Mouse (Mus musculus) heart, embryonic 12.5 days (tissue): ENCODE results near the gene Thrap3. TPM values are rescaled to one million over a fixed set of nuclear protein-coding genes. Genes with fewer than 3 reads are reported as not detected.
A peak's percentile ranks its signal among the peaks of the same experiment; 100 is the strongest.
"Not testable (repeated sequence)": the region's sequence is repeated elsewhere in the genome, so short reads cannot be mapped to it uniquely, and the experiment has no call there.

Source experiments
- ATAC-seq: fragments of 200-750 bp; cut with Nextera tagmentation; 2 replicates; pipeline ENCODE4 v1.8.0; 2017; ENCODE audit warnings: moderate TSS enrichment, moderate library complexity; ENCODE audit not compliant: insufficient number of reproducible peaks, low FRiP score
- H3K27ac ChIP-seq: fragments of 300-500 bp; sonication (generic); 2 replicates; pipeline ENCODE4 v1.5.1; 2016; ENCODE audit warnings: mild to moderate bottlenecking, moderate library complexity; ENCODE audit not compliant: poor library complexity, severe bottlenecking
- H3K27me3 ChIP-seq: fragments of 300-500 bp; sonication (generic); replicated peaks from 2 replicates; pipeline ENCODE4 v1.6.1; 2016; ENCODE audit warnings: mild to moderate bottlenecking, moderate library complexity
- H3K36me3 ChIP-seq: fragments of 300-500 bp; sonication (generic); 2 replicates; pipeline ENCODE4 v1.6.1; 2016; ENCODE audit warnings: mild to moderate bottlenecking, moderate library complexity
- H3K4me1 ChIP-seq: fragments of 300-500 bp; sonication (generic); replicated peaks from 2 replicates; pipeline ENCODE4 v1.6.1; 2016; ENCODE audit warnings: mild to moderate bottlenecking
- H3K4me2 ChIP-seq: fragments of 300-500 bp; sonication (generic); 2 replicates; pipeline ENCODE4 v1.6.1; 2016; ENCODE audit warnings: mild to moderate bottlenecking, moderate library complexity
- H3K4me3 ChIP-seq: fragments of 300-500 bp; sonication (generic); 2 replicates; pipeline ENCODE4 v1.5.1; 2016; ENCODE audit warnings: mild to moderate bottlenecking
- H3K9ac ChIP-seq: fragments of 300-500 bp; sonication (generic); 2 replicates; pipeline ENCODE4 v1.6.1; 2016; ENCODE audit warnings: mild to moderate bottlenecking, moderate library complexity
- H3K9me3 ChIP-seq: fragments of 300-500 bp; sonication (generic); replicated peaks from 2 replicates; pipeline ENCODE4 v1.6.1; 2016; ENCODE audit warnings: mild to moderate bottlenecking, moderate library complexity
- WGBS: fragments of 180-500 bp; shearing (Covaris S2); methylation state at CpG from one replicate; pipeline ENCODE4 v1.1.7; 2016; 5-methylcytosine and 5-hydroxymethylcytosine counted together
- polyA plus RNA-seq: library from polyadenylated mRNA; unstranded; fragments of >200 nt; fragmentation: Nextera tagmentation; extraction: Ambion mirVana; gene quantifications from 2 replicates; pipeline ENCODE4 v1.2.1, GENCODE M21; 2016

Gene Thrap3
- polyA plus RNA-seq, 1 experiment from 2014 or later: 177 TPM

GRCm38 (mm10) chr4:126236467-126237280 is 34.1 kb upstream of the Thrap3 start:
- WGBS: 49% methylated on average over 62 of the region's 63 CpGs
- peak overlapping the region; percentile 50 for H3K4me2 ChIP-seq
- peaks cover 48% of the 10 kb centered on the region for H3K4me1 ChIP-seq
- H3K4me3 ChIP-seq: no peak overlapping the region
- H3K36me3 ChIP-seq: peaks cover 94% of the 10 kb centered on the region
- H3K9ac ChIP-seq: peak overlapping the region; percentile 63
- peak; percentile 31; the same call in 1 of the 2 replicates for ATAC-seq
- no peaks in the 10 kb centered on the region for H3K27me3 ChIP-seq
- H3K9me3 ChIP-seq: no peaks in the 10 kb centered on the region
- H3K27ac ChIP-seq: peak overlapping the region; percentile 95

- H3K27ac ChIP-seq: no peak overlapping the region
- no peak overlapping the region for H3K4me3 ChIP-seq
- WGBS: 81% methylated on average over 10 of the region's 10 CpGs
- peaks cover 45% of the 10 kb centered on the region for H3K4me1 ChIP-seq
- no peaks in the 10 kb centered on the region for H3K9me3 ChIP-seq
- H3K36me3 ChIP-seq: peaks cover 96% of the 10 kb centered on the region
- no peaks in the 10 kb centered on the region for H3K27me3 ChIP-seq
- H3K4me2 ChIP-seq: no peak overlapping the region
- ATAC-seq: no peak
- H3K9ac ChIP-seq: no peak overlapping the region
These were observed 32.6 kb upstream of the Thrap3 start for GRCm38 (mm10) chr4:126235191-126235590.

DNA sequence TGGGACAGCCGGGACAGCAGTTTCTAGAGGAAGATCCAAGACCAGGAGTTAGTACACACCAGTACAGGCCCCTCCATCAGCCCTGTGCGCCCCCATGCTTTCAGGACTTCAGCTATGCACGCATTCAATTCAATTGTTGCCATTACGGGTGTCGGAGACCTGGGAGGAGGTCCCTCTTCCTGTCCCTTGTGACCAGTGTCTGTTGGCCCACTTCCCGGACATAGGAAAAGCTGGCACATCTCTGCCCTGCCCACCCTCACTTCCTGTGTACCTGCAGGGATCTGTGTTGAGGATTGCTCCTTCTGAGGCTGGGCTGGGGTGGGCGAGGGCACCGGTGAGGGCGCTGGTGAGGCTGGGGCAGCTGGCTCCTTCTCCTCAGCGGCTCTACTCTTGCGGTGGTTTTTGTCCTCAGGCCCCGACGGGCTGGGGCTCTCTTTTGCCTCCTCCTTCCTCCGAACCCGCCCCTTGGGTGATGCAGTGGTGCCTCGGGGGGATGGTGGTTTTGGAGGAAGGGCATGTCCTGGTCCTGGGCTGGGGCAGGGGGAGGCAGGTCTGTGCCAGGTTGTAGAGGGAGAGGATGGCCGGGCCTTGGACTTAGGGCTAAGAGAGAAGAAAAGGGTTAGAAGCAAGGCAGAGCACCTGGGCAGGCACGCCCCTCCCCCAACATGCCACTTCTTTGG is 32.1 kb upstream of the Thrap3 start:
- H3K36me3 ChIP-seq: peaks cover 94% of the 10 kb centered on the region
- ATAC-seq: no peak
- no peak overlapping the region for H3K4me3 ChIP-seq
- peaks cover 45% of the 10 kb centered on the region for H3K4me1 ChIP-seq
- H3K9me3 ChIP-seq: no peaks in the 10 kb centered on the region
- no peak overlapping the region for H3K4me2 ChIP-seq
- H3K27me3 ChIP-seq: no peaks in the 10 kb centered on the region
- no peak overlapping the region for H3K27ac ChIP-seq
- WGBS: 80% methylated on average over 18 of the region's 18 CpGs
- no peak overlapping the region for H3K9ac ChIP-seq

DNA sequence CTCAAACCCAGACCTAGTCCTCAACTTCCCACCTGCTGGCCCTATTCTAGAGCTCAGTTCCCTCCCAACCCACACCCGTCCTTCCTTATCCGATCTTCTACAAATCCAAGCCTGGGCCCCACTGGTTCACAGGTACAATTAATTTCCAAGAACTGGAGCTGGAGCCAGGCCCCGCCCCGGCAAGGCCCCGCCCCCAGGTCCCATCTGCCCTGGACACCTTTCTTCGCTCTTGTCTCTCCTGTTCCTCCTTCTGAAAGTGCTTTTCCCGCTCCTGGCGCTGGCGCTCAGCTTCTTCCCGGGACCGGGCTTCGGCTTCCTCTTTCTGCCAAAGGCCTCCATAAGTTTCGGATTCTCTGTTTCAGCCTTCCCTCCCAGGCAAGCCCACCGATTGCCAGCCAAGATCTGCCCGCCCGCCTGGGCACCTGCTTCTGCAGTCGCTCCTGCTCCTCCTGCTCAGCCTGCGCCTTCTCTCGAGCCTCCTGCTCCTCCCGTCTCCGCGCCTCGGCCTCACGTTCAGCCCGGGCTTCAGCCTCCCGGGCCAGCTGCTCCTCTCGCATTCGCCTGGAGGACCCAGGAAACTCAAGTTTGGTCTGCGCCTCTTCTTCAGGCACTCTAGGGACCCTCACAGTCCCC is 31.2 kb upstream of the Thrap3 start:
- no peak for ATAC-seq
- Histone ChIP-seq H3K27me3 (no peaks in the 10 kb centered on the region), H3K27ac (no peak overlapping the region), H3K4me2 (no peak overlapping the region), H3K9ac (no peak overlapping the region), H3K4me1 (peaks cover 40% of the 10 kb centered on the region), H3K4me3 (no peak overlapping the region), H3K9me3 (no peaks in the 10 kb centered on the region), H3K36me3 (peaks cover 88% of the 10 kb centered on the region)
- WGBS: 90% methylated on average over 29 of the region's 29 CpGs

GRCm38 (mm10) chr4:126229900-126230299 is 27.3 kb upstream of the Thrap3 start:
- Histone ChIP-seq H3K27me3 (no peaks in the 10 kb centered on the region), H3K4me1 (peaks cover 18% of the 10 kb centered on the region), H3K36me3 (peaks cover 51% of the 10 kb centered on the region), H3K9me3 (no peaks in the 10 kb centered on the region), H3K4me3 (no peak overlapping the region), H3K4me2 (no peak overlapping the region), H3K9ac (no peak overlapping the region), H3K27ac (no peak overlapping the region)
- no peak for ATAC-seq
- 71% methylated on average over 7 of the region's 7 CpGs for WGBS

GRCm38 (mm10) chr4:126228144-126228543 is 25.6 kb upstream of the Thrap3 start:
- H3K4me1 ChIP-seq: peaks cover 15% of the 10 kb centered on the region
- H3K4me2 ChIP-seq: no peak overlapping the region
- no peaks in the 10 kb centered on the region for H3K27me3 ChIP-seq
- H3K36me3 ChIP-seq: peaks cover 34% of the 10 kb centered on the region
- WGBS: 21% methylated on average over 5 of the region's 5 CpGs
- no peak for ATAC-seq
- no peaks in the 10 kb centered on the region for H3K9me3 ChIP-seq
- H3K4me3 ChIP-seq: no peak overlapping the region
- H3K27ac ChIP-seq: no peak overlapping the region
- H3K9ac ChIP-seq: no peak overlapping the region

GRCm38 (mm10) chr4:126227077-126227761 is 24.7 kb upstream of the Thrap3 start:
- peak overlapping the region; percentile 36 for H3K4me3 ChIP-seq
- peaks cover 15% of the 10 kb centered on the region for H3K4me1 ChIP-seq
- peaks cover 24% of the 10 kb centered on the region for H3K36me3 ChIP-seq
- no peaks in the 10 kb centered on the region for H3K27me3 ChIP-seq
- H3K4me2 ChIP-seq: peak overlapping the region; percentile 69
- H3K9me3 ChIP-seq: no peaks in the 10 kb centered on the region
- peak; percentile 81 for ATAC-seq
- WGBS: 6% methylated on average over 18 of the region's 18 CpGs
- peak overlapping the region; percentile 63 for H3K27ac ChIP-seq
- peak overlapping the region; percentile 60 for H3K9ac ChIP-seq

DNA sequence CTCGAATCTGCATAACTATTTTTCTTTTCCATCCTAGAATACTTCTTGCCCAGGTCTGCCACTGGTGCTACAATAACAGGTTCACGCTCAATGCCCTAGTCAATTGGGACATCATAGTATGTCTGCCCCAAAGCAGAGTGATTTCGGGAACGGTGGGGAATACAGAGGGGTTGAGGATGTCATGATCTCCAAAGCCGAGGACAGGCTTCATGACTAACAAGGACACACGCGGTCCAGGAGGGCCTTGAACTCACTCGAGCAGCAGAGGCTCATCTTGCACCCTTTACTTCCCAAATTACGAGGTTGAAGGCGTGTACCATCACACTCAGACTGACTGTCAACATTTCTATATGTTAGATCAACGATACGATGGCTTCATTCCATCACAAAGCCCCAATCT is 24.1 kb upstream of the Thrap3 start:
- H3K27me3 ChIP-seq: no peaks in the 10 kb centered on the region
- H3K4me3 ChIP-seq: no peak overlapping the region
- ATAC-seq: no peak
- no peak overlapping the region; the same call in 1 of the 2 replicates for H3K27ac ChIP-seq
- H3K36me3 ChIP-seq: peaks cover 19% of the 10 kb centered on the region
- WGBS: 47% methylated on average over 12 of the region's 12 CpGs
- peaks cover 15% of the 10 kb centered on the region for H3K4me1 ChIP-seq
- no peaks in the 10 kb centered on the region for H3K9me3 ChIP-seq
- no peak overlapping the region for H3K9ac ChIP-seq
- peak overlapping the region; percentile 69; the same call in 1 of the 2 replicates for H3K4me2 ChIP-seq

DNA sequence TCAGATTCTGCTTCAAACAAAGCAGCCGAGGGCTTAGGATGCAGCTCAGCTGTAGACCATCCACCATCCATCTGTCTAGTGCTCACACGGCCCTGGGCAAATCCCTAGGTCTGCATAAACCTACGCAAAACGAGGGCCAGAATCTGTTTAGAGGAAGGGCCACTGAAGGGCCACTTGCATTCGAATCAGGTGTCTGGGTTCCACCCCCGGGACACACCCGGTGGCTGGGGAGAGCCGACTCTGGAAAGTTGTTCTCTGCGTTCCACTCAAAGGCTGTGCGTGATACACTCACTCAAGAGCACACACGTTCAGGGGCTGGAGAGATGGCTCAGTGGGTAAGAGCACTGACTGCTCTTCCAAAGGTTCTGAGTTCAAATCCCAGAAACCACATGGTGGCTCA is 20.1 kb upstream of the Thrap3 start:
- H3K4me2 ChIP-seq: no peak overlapping the region
- no peak for ATAC-seq
- no peak overlapping the region for H3K9ac ChIP-seq
- H3K27ac ChIP-seq: no peak overlapping the region
- peaks cover 6% of the 10 kb centered on the region for H3K4me1 ChIP-seq
- H3K27me3 ChIP-seq: no peaks in the 10 kb centered on the region
- no peak overlapping the region for H3K4me3 ChIP-seq
- H3K9me3 ChIP-seq: no peaks in the 10 kb centered on the region
- 80% methylated on average over 11 of the region's 11 CpGs for WGBS
- H3K36me3 ChIP-seq: no peaks in the 10 kb centered on the region

DNA sequence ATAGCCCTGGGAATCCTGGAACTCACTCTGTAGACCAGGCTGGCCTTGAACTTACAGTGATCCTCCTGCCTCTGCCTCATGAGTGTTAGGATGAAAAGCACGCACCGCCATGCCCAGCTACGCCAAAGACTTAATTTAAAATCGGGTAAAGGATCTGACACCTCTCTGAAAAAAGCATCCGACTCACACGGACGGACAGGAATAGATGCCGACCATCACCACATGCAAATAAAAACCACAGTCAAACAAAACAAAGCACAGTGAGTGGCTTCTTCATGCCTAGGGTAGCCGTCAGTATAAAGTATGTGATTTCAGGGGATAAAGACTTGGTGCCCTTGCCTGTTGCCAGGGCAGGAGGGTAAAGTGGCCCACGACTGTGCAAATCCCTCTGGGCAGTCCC is 17.5 kb upstream of the Thrap3 start:
- Histone ChIP-seq H3K4me3 (no peak overlapping the region), H3K27ac (no peak overlapping the region), H3K4me2 (no peak overlapping the region), H3K4me1 (no peaks in the 10 kb centered on the region; the same call in 1 of the 2 replicates), H3K9me3 (no peaks in the 10 kb centered on the region), H3K9ac (no peak overlapping the region), H3K36me3 (no peaks in the 10 kb centered on the region), H3K27me3 (no peaks in the 10 kb centered on the region)
- no peak for ATAC-seq
- 87% methylated on average over 10 of the region's 10 CpGs for WGBS

GRCm38 (mm10) chr4:126219540-126219939 is 17.0 kb upstream of the Thrap3 start:
- H3K27ac ChIP-seq, H3K9me3 ChIP-seq, H3K27me3 ChIP-seq, ATAC-seq, H3K9ac ChIP-seq, H3K4me3 ChIP-seq, H3K36me3 ChIP-seq, H3K4me2 ChIP-seq, H3K4me1 ChIP-seq: not testable (repeated sequence)
- WGBS: 69% methylated on average over 3 of the region's 3 CpGs
